Mouse (Mus musculus): ENCODE measurements around the gene Dnajb13. TPM values are rescaled to one million over a fixed set of nuclear protein-coding genes. Genes with fewer than 3 reads are reported as not detected.

Gene Dnajb13
- total and polyA plus RNA-seq, 3 experiments, result 0.17 to 0.24 (median 0.20) TPM

- DNase-seq, result no peak
Measured at GRCm38 (mm10) chr7:100458153-100458552, 56.6 kb downstream of the Dnajb13 start.

Other genes starting within 250 kb of the Dnajb13 start
- gene P4ha3, start 229.4 kb downstream of the Dnajb13 start, total RNA-seq (2021), result under 1 TPM; 0.23 to 0.79 TPM
- gene P4ha3, start 229.4 kb downstream of the Dnajb13 start, polyA plus RNA-seq (2012; rRNA removed), result 0.26 and 0.52 TPM in 2 replicates
- 10 to 100 TPM; 16.5 to 20.3 TPM for gene C2cd3, start 142.7 kb downstream of the Dnajb13 start, total RNA-seq (2021)
- gene C2cd3, start 142.7 kb downstream of the Dnajb13 start, polyA plus RNA-seq (2012; rRNA removed), result 16.9 and 17.7 TPM in 2 replicates
- gene Ppme1, start 142.7 kb downstream of the Dnajb13 start, total RNA-seq (2021), result 10 to 100 TPM; 60.9 to 69.9 TPM
- gene Ppme1, start 142.7 kb downstream of the Dnajb13 start, polyA plus RNA-seq (2012; rRNA removed), result 110 and 131 TPM in 2 replicates
- gene Ucp3, start 42.0 kb downstream of the Dnajb13 start, total RNA-seq (2021), result 10 to 100 TPM; 22.7 to 58.7 TPM
- 17.0 and 35.6 TPM in 2 replicates for gene Ucp3, start 42.0 kb downstream of the Dnajb13 start, polyA plus RNA-seq (2012; rRNA removed)
- gene Ucp2, start 21.6 kb downstream of the Dnajb13 start, total RNA-seq (2021), result 100 to 1,000 TPM; 187 to 254 TPM
- 315 and 432 TPM in 2 replicates for gene Ucp2, start 21.6 kb downstream of the Dnajb13 start, polyA plus RNA-seq (2012; rRNA removed)
- gene Coa4, start 22.1 kb upstream of the Dnajb13 start, total RNA-seq (2021), result 10 to 100 TPM in 1 of 2 experiments, 1 to 10 TPM in 1; 9.3 to 10.5 TPM
- gene Coa4, start 22.1 kb upstream of the Dnajb13 start, polyA plus RNA-seq (2012; rRNA removed), result 4.4 and 5.2 TPM in 2 replicates
- gene Rab6a, start 92.5 kb upstream of the Dnajb13 start, total RNA-seq (2021), result 10 to 100 TPM; 67.8 to 80.1 TPM
- 29.5 and 38.4 TPM in 2 replicates for gene Rab6a, start 92.5 kb upstream of the Dnajb13 start, polyA plus RNA-seq (2012; rRNA removed)
- gene Mrpl48, start 93.3 kb upstream of the Dnajb13 start, total RNA-seq (2021), result 10 to 100 TPM; 64.4 to 67.8 TPM
- gene Mrpl48, start 93.3 kb upstream of the Dnajb13 start, polyA plus RNA-seq (2012; rRNA removed), result 4.5 and 4.9 TPM in 2 replicates
- gene Plekhb1, start 147.5 kb upstream of the Dnajb13 start, total RNA-seq (2021), result 1 to 10 TPM; 2.9 to 5.7 TPM
- 17.4 and 19.0 TPM in 2 replicates for gene Plekhb1, start 147.5 kb upstream of the Dnajb13 start, polyA plus RNA-seq (2012; rRNA removed)
- gene Fam168a, start 191.7 kb upstream of the Dnajb13 start, total RNA-seq (2021), result 10 to 100 TPM; 52.4 to 81.2 TPM
- gene Fam168a, start 191.7 kb upstream of the Dnajb13 start, polyA plus RNA-seq (2012; rRNA removed), result 104 and 123 TPM in 2 replicates